Mouse (Mus musculus): ENCODE results near the gene Skor1.

The Skor1 gene

GRCm38 (mm10) chr9:63091101-63091921 lies 57.5 kb downstream of the Skor1 start:
- no peak for DNase-seq (ENCODE audit: low spot score in 2 of 2)

GRCm38 (mm10) chr9:63089141-63089540 lies 59.6 kb downstream of the Skor1 start:
- no peak for DNase-seq (ENCODE audit: low spot score in 2 of 2)

Data from urinary bladder, postnatal 4 days (tissue).